Mouse (Mus musculus) thymus, adult 2 months (tissue): ENCODE measurements around the gene Emx1.

Source experiments
- CTCF ChIP-seq: fragments of 200-500 bp; IDR thresholded peaks from 2 replicates; pipeline ENCODE4 v1.5.1; 2012; ENCODE audit warnings: mild to moderate bottlenecking, control low read depth, low read length, moderate library complexity, borderline replicate concordance; ENCODE audit not compliant: control insufficient read depth, poor library complexity, insufficient read depth; ENCODE audit errors: extremely low read depth
- POLR2A ChIP-seq: fragments of 200-500 bp; IDR thresholded peaks from 2 replicates; pipeline ENCODE4 v1.6.1; 2012; ENCODE audit warnings: mild to moderate bottlenecking, low read length, control low read depth, moderate library complexity; ENCODE audit not compliant: control insufficient read depth, poor library complexity, insufficient read depth; ENCODE audit errors: extremely low read depth

DNA sequence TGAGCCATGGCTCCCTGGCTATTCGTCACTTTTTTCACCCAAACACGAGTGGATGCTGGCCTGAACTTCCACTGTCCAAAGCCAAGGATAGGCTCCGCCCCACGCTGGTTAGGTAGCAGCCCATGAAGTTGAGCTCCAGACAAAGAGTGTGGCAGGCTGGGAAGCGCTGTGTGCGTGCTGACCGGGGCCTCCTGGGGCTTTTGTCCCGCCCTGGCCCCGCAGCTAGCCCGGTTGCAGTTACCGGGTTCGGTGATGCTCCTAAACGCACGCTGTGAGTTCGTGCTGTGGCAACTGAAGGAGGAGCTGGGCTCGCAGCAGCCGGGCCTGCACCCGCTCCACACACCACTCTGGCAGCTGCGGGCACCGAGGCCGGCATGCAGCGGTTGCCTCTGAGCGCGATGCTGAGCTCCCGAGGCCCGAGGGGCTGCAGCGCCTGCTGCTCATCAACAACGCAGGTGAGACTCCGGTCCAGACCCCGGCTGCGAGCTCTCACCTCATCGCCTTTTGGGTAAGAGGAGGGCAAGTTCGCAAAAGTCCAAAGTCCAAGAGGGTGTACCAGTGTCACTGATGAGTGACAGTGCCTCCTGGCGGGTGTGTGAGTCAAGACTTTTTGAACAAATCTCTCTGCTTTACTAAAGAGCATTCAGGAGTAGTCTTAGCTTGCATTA lies 32.2 kb upstream of the Emx1 start:
- TF ChIP-seq POLR2A (no peak), CTCF (no peak)
